Mouse (Mus musculus) limb, embryonic 14.5 days (tissue): ENCODE results near the gene Zfand3. TPM values are rescaled to one million over a fixed set of nuclear protein-coding genes. Genes with fewer than 3 reads are reported as not detected.

Source experiments
- ATAC-seq: fragments of 200-750 bp; cut with Nextera tagmentation; 2 replicates; pipeline ENCODE4 v1.8.0; 2017; ENCODE audit warnings: low read depth, moderate number of reproducible peaks, moderate TSS enrichment; ENCODE audit not compliant: low FRiP score
- DNase-seq: peaks from one replicate; pipeline ENCODE4 v3.0.0-alpha.2; 2015; ENCODE audit warnings: low spot score
- H3K27ac ChIP-seq: fragments of 300-500 bp; sonication (generic); replicated peaks from 2 replicates; pipeline ENCODE4 v1.5.1; 2014; ENCODE audit warnings: low read depth, mild to moderate bottlenecking, low read length, moderate library complexity, mixed read lengths
- H3K27me3 ChIP-seq: fragments of 300-500 bp; sonication (generic); 2 replicates; pipeline ENCODE4 v1.6.1; 2014; ENCODE audit warnings: low read length, mixed read lengths; ENCODE audit not compliant: control insufficient read depth, insufficient read depth
- H3K36me3 ChIP-seq: fragments of 300-500 bp; sonication (generic); 2 replicates; pipeline ENCODE4 v1.6.1; 2014; ENCODE audit warnings: mild to moderate bottlenecking, low read length, moderate library complexity, mixed read lengths; ENCODE audit not compliant: control insufficient read depth, insufficient read depth
- H3K4me1 ChIP-seq: fragments of 300-500 bp; sonication (generic); 2 replicates; pipeline ENCODE4 v1.6.1; 2014; ENCODE audit warnings: antibody characterized with exemption, low read length, mixed read lengths; ENCODE audit not compliant: control insufficient read depth, insufficient read depth
- H3K4me2 ChIP-seq: fragments of 300-500 bp; sonication (generic); replicated peaks from 2 replicates; pipeline ENCODE4 v1.6.1; 2014; ENCODE audit warnings: low read depth, mild to moderate bottlenecking, low read length, moderate library complexity; ENCODE audit not compliant: severe bottlenecking
- H3K4me3 ChIP-seq: fragments of 300-500 bp; sonication (generic); replicated peaks from 2 replicates; pipeline ENCODE4 v1.5.1; 2014; ENCODE audit warnings: low read length
- H3K9ac ChIP-seq: fragments of 300-500 bp; sonication (generic); 2 replicates; pipeline ENCODE4 v1.6.1; 2014; ENCODE audit warnings: mild to moderate bottlenecking, low read depth, low read length, moderate library complexity; ENCODE audit not compliant: severe bottlenecking
- H3K9me3 ChIP-seq: fragments of 300-500 bp; sonication (generic); 2 replicates; pipeline ENCODE4 v1.6.1; 2016; ENCODE audit warnings: low read length; ENCODE audit not compliant: control insufficient read depth
- POLR2A ChIP-seq: fragments of 200-500 bp; IDR thresholded peaks from 2 replicates; pipeline ENCODE4 v1.8.0; 2012; ENCODE audit warnings: inconsistent platforms, mild to moderate bottlenecking, moderate library complexity, borderline replicate concordance; ENCODE audit not compliant: insufficient read depth, insufficient read length; ENCODE audit errors: extremely low read depth
- WGBS: fragments of 180-500 bp; shearing (Covaris S2); extraction: QIAGEN DNeasy Blood & Tissue Kit; methylation state at CpG from one replicate; pipeline ENCODE4 v1.1.7; 2014; 5-methylcytosine and 5-hydroxymethylcytosine counted together
- polyA plus RNA-seq, 2 experiments: library from polyadenylated mRNA; depleted of rRNA in 1 of 2; stranded (reverse) in 1 of 2; unstranded in 1 of 2; fragments of >200 nt; fragmentation: Nextera tagmentation in 1 of 2; extraction: Ambion mirVana in 1 of 2; gene quantifications; 2 replicates each; pipeline versions ENCODE4 v1.2.1 to v1.2.3; 2012 to 2014

The Zfand3 gene
- polyA plus RNA-seq, 2 experiments = 43.1 to 107 TPM

DNA sequence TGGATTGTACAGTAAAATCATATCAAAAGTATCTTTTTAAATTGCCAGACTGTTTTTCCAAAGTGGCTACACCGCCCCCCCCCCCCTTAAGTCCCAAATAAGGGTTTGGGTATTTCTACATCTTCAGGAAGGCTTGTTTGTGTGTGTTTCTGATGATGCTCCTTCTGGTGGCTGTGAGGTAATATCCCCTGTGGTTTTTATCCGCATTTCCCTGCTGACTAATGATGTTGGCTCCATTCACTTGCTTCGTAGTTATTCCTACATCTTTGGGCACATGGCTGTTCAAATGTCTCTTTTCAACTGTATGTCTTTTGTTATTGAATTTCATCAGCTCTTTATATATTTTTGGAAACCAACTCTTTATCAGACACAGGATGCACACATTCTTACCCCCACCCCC, 14.4 kb upstream of the Zfand3 start:
- no peak overlapping the region for H3K4me3 ChIP-seq
- no peak for DNase-seq
- H3K36me3 ChIP-seq = no peaks in the 10 kb centered on the region
- 92% methylated on average over 3 of the region's 3 CpGs for WGBS
- no peak overlapping the region for H3K27ac ChIP-seq
- no peaks in the 10 kb centered on the region for H3K9me3 ChIP-seq
- ATAC-seq = no peak
- no peaks in the 10 kb centered on the region for H3K27me3 ChIP-seq
- no peaks in the 10 kb centered on the region for H3K4me1 ChIP-seq
- TF ChIP-seq POLR2A = no peak
- no peak overlapping the region for H3K4me2 ChIP-seq
- no peak overlapping the region for H3K9ac ChIP-seq

- no peak for ATAC-seq
- Histone ChIP-seq H3K9me3 (no peaks in the 10 kb centered on the region), H3K27me3 (no peaks in the 10 kb centered on the region), H3K9ac (no peak overlapping the region), H3K4me3 (no peak overlapping the region), H3K36me3 (no peaks in the 10 kb centered on the region), H3K4me2 (no peak overlapping the region), H3K27ac (no peak overlapping the region), H3K4me1 (no peaks in the 10 kb centered on the region)
- no peak for TF ChIP-seq POLR2A
- 77% methylated on average over 2 of the region's 2 CpGs for WGBS
- DNase-seq = no peak
Measured at GRCm38 (mm10) chr17:29990845-29991244, 13.7 kb upstream of the Zfand3 start.

DNA sequence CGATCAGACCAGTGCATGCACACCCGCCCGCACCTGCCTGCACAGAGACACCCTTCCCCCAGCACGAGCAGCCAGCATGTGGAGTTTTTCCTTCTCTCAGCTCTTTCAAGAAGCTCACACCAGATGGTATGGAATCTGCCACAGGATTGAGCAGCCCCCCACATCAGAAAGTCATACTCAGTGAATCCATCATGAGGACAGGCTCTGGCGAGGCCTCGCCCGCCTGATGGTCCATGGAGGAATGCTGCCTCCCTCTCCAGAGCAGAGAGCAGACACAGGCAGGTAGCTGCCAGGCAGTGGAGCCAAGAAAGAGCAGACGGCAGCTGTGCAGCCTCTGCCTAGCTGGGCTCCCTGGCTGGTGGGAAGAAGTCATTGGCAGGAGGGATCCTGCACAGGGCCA, 11.0 kb upstream of the Zfand3 start:
- Histone ChIP-seq H3K4me1 (no peaks in the 10 kb centered on the region), H3K4me3 (no peak overlapping the region), H3K27me3 (no peaks in the 10 kb centered on the region), H3K4me2 (no peak overlapping the region), H3K9me3 (no peaks in the 10 kb centered on the region), H3K9ac (no peak overlapping the region), H3K27ac (no peak overlapping the region), H3K36me3 (no peaks in the 10 kb centered on the region)
- ATAC-seq = no peak
- no peak for DNase-seq
- no peak for TF ChIP-seq POLR2A
- WGBS = 70% methylated on average over 8 of the region's 8 CpGs

- no peaks in the 10 kb centered on the region for H3K36me3 ChIP-seq
- no peak for ATAC-seq
- H3K4me1 ChIP-seq = no peaks in the 10 kb centered on the region
- H3K27me3 ChIP-seq = no peaks in the 10 kb centered on the region
- no peak for TF ChIP-seq POLR2A
- H3K27ac ChIP-seq = no peak overlapping the region
- 76% methylated on average over 3 of the region's 3 CpGs for WGBS
- no peaks in the 10 kb centered on the region for H3K9me3 ChIP-seq
- DNase-seq = no peak
- H3K4me3 ChIP-seq = no peak overlapping the region
- no peak overlapping the region for H3K9ac ChIP-seq
- H3K4me2 ChIP-seq = no peak overlapping the region
Measured at GRCm38 (mm10) chr17:29994011-29994410, 10.5 kb upstream of the Zfand3 start.

GRCm38 (mm10) chr17:29994459-29994858, 10.1 kb upstream of the Zfand3 start:
- no peak for ATAC-seq
- DNase-seq = no peak
- no peaks in the 10 kb centered on the region for H3K27me3 ChIP-seq
- H3K36me3 ChIP-seq = no peaks in the 10 kb centered on the region
- TF ChIP-seq POLR2A = no peak
- H3K4me3 ChIP-seq = no peak overlapping the region
- no peaks in the 10 kb centered on the region for H3K9me3 ChIP-seq
- H3K27ac ChIP-seq = no peak overlapping the region
- no peaks in the 10 kb centered on the region for H3K4me1 ChIP-seq
- H3K4me2 ChIP-seq = no peak overlapping the region
- WGBS = 88% methylated on average over 4 of the region's 4 CpGs
- H3K9ac ChIP-seq = no peak overlapping the region

DNA sequence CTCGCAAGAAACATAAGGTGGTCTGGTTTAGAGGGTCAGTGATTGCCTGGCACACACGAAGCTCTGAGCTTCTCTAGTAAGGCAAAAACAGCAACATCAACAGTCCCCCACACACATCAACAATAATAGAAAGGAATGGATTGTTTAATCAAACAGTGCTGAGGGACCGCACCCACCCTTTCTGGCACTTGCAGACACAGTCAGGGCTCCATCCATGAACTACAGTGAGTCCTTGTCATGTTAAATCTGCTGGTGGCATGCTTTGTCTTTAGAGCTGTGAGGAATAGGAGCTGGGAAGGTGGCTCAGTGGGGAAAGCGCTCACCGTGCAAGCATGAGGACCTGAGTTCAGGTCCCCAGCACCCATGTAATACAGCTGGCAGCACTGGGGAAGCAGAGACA, 8.5 kb upstream of the Zfand3 start:
- WGBS = 89% methylated on average over 5 of the region's 5 CpGs
- TF ChIP-seq POLR2A = no peak
- Histone ChIP-seq H3K4me2 (no peak overlapping the region), H3K4me1 (no peaks in the 10 kb centered on the region), H3K4me3 (no peak overlapping the region), H3K27me3 (no peaks in the 10 kb centered on the region), H3K36me3 (no peaks in the 10 kb centered on the region), H3K9me3 (no peaks in the 10 kb centered on the region), H3K27ac (no peak overlapping the region), H3K9ac (no peak overlapping the region)
- ATAC-seq (no peak), DNase-seq (no peak)
